Comparison of ENCODE assay signal across 8 mouse cellular contexts in the genomic region with DNA sequence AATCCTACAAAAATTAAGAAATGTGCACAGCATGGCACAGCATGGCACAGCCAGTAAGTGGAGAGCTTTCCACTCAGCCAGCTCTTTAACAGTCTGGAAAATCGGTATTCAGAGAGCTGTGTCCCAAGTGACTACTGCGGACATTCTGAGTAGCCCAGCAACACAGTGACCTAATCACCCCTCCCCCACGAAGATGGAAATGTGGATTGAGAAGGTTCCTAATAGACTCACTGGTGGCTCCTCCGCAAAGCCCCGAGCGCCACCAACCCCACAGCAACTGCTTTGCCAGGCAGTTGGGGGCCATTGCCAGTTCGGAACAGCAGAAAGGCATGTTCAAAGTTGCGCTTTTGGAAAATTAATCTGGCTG.
DNase-seq lines count a peak whose midpoint lies in the region; ATAC-seq lines count a peak whose summit lies in the region.

No protein-coding gene starts in this region.

- peaks cover 3% of the 10 kb centered on the region; the same call in 1 of the 2 replicates for H3K9me3 ChIP-seq in forebrain, embryonic 16.5 days (ENCODE audit: control insufficient read depth, low read length)

- H3K27ac ChIP-seq in forebrain, embryonic 16.5 days (ENCODE audit: low read length) = peak overlapping the region; percentile 53

- intact Hi-C loops in left cerebral cortex, postnatal 4 days (cut with DNase I) = no loop called here
- intact Hi-C loops in heart, postnatal 14 days (cut with DNase I) = loop anchor here (10.0 kb wide), 1 partner anchor 195 kb away; no protein-coding TSS in a partner anchor

- H3K36me3 ChIP-seq in forebrain, embryonic 16.5 days (ENCODE audit: control insufficient read depth, insufficient read depth) = no peaks in the 10 kb centered on the region

- ATAC-seq in forebrain, embryonic 16.5 days = peak; percentile 42

- DNase-seq in embryo, embryonic 10 days (ENCODE audit: low spot score) = peak; percentile 69
- DNase-seq in embryo, embryonic 9.5 days (ENCODE audit: extremely low spot score) = no peak
- peak; percentile 17 for DNase-seq in Muller cell, postnatal 12 days (ENCODE audit: inconsistent ontology term)
- peak; percentile 61 for DNase-seq in left cerebral cortex, postnatal 4 days
- peak; percentile 14 to 26 for DNase-seq in right cerebral cortex, postnatal 36 days (ENCODE audit: low spot score in 2 of 2)
- no peak for DNase-seq in heart, postnatal 14 days
- DNase-seq in adrenal gland, postnatal 25 days = no peak

- no peaks in the 10 kb centered on the region for H3K27me3 ChIP-seq in forebrain, embryonic 16.5 days (replicated peaks; ENCODE audit: control insufficient read depth, insufficient read depth, low read length)

- 7% methylated on average over 8 of the region's 8 CpGs for WGBS in forebrain, embryonic 16.5 days

- H3K9ac ChIP-seq in forebrain, embryonic 16.5 days (replicated peaks; ENCODE audit: low read depth, low read length) = no peak overlapping the region

- peaks cover 20% of the 10 kb centered on the region for H3K4me1 ChIP-seq in forebrain, embryonic 16.5 days (replicated peaks; ENCODE audit: control insufficient read depth, insufficient read depth, low read length)

- H3K4me3 ChIP-seq in forebrain, embryonic 16.5 days (replicated peaks; ENCODE audit: low read length) = no peak overlapping the region

- peak overlapping the region; percentile 22; the same call in 1 of the 2 replicates for H3K4me2 ChIP-seq in forebrain, embryonic 16.5 days (ENCODE audit: low read length)

Comparison
In these comparisons a context has a peak if more than half of its experiments do, and no peak if none do; other contexts are left out.
1. DNase-seq: peak in embryo, embryonic 10 days (single experiment), Muller cell, postnatal 12 days (single experiment), left cerebral cortex, postnatal 4 days (single experiment) and right cerebral cortex, postnatal 36 days (2 of 2); none in embryo, embryonic 9.5 days (single experiment), heart, postnatal 14 days (0 of 2) and adrenal gland, postnatal 25 days (single experiment).